Mouse (Mus musculus) heart, adult 11 months (tissue): Measurements from ENCODE around the gene Uts2b.
"Not testable (repeated sequence)": the region's sequence is repeated elsewhere in the genome, so short reads cannot be mapped to it uniquely, and the experiment has no call there.

Experiments
- DNase-seq: peaks from one replicate; pipeline ENCODE4 v3.0.0; 2022

Gene Uts2b

DNA sequence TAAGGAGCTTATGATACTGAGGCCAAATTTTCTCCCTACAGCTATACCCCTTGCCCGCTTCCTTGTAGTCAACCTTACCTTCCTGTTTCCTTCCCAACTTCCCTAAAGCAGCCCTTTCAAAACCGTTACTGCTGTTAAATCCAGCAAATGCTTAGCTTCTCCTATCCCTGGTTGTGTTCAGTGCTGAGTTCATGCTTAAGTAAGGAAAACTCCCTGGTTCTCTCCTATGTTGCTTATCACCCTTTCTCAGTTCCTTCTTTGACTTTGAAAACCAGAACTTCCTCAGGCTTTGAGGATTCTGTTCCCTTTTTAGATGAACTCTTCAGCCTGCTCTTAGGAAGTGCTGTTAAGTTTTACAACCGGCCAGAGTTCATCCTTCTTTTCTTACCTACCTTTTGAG is 4.1 kb upstream of the Uts2b start:
- DNase-seq, result peak; percentile 94

DNA sequence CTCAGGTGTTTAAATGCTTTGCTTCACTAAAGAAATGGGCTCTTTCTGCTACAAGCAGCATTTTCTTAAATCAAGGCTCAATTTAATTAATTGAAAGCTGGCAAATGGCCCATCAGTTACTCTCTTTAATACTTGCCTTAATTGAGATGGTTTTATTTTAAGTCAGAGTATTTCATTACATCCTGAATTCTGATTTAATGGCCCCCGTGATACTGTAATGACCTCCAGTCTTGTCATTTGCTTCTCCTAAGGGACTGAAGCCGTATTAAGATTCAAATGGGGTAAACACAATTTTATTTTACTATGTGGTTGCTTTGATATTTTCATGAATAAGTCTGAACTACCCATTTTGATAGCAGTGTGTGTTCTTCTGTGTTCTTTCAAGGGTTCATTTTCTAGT is 661 bp upstream of the Uts2b start:
- DNase-seq, result no peak

DNA sequence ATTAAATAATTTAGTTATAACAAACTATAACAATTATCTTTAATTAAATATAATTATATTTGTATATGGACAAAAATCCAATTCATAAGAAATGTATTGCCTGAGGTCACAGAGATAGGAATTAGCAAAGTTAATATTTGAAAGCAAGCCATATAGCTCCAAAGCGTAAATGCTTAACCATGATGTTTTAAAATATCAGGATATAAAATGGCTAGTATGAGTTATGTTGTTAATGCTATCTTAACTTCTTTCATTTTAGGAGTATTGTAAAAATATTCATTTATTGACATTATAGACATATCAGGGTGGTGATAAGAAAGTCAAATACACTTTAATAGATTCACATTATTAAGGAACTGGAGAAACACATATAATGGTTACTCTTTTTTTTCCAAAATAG is 10.0 kb downstream of the Uts2b start:
- DNase-seq, result no peak

DNA sequence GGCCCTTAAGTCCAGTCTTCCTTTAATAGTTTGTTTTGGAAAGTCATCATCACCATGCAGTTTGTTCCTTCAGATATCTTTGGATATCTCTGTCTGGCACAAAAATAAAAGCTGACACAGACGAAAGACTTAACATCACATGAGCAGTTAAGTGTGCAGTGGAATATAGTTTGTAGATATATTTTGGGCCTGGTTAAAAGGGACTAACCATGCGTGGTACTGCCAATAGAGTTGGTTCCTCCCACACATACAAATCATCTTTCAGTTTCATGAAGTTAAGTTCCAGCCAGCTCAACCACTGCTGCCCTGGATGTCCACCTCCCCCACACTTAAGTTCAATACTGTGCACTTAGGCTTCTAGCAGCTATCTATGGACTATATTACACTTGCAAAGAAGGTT is 15.6 kb downstream of the Uts2b start:
- DNase-seq, result no peak

DNA sequence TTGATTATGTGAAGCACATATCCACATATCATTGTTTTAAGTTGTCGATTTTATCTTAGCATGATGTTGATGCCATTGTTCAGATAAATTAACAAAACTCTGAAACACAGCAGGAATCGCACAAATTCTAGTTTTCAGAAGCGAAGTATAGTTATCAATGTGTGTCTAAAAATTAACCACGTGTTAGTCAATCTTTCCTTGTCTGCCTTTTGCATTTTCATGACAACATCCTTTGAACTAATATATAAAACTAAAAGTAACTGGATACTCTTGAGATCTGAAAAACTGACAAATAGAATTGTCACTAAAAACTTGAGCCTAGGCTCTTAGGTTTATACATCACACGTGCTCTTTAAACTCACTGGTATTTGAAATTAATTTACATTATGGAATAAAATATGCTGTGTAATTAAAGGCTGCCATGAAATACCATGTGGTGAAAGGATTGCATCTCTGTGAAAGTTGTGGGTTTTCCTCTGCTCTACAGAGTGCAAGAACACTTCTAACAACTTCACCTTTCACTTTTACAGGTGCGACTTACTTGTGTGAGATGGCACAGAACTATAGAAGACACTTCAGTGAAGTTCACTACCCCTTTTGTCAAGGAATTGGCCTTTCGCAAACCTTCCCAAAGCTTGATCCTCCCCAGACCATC is 20.0 kb downstream of the Uts2b start:
- no peak for DNase-seq

DNA sequence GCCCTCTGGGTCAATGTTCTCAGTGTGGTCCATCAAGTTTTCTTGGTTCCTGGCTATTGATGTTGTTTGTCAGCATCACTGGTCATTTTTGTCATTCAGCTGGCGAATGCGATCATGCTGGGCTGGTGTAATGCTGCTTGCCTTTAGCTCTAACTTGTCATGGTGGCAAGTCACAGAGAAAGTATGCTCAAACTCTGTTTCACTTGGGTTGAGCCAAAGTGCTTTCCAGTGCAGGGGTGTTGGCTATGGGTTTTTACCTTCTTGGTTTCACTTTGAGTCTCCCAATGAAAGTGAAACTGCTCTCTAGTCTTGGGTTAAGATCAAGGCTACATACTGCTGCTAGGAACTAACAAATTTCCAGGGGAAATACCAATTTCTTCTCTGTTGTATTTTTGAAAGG is 20.8 kb downstream of the Uts2b start:
- DNase-seq, result no peak

DNA sequence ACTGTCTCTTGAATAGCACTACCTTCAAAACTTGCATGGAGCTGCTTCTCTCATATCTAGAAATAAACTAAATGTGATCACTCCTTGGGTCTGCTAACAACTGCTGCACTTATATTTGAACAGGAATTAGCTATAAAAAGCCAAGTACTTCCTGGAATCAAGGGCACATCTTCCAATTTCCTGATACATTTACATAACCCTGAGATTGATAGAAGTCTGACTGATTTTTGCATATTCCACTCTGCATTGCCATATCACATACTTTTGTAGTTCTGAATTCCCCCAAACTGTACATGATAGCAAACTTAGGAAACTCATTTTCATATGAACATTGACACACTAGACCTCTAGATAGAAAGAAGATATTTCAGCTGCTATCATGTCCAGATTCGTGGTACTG is 21.7 kb downstream of the Uts2b start:
- no peak for DNase-seq

DNA sequence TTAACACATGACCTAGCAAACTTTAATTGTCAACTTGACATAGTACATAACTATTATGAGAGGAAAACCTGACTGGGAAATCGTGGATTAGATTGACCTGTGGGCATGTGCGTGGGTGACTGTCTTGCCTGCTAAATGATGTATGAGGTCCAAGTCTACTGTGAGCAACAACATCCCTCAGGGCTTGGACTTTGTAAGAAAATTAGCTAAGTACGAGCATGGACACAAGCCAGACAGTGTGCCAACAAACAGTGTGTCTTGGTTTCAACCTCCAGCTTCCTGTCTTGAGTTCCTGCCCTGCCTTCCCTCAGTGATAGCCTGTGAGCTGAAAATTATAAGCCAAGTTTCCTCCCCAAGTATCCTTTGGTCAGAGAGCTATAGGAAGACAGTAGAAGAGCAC is 22.5 kb downstream of the Uts2b start:
- no peak for DNase-seq

DNA sequence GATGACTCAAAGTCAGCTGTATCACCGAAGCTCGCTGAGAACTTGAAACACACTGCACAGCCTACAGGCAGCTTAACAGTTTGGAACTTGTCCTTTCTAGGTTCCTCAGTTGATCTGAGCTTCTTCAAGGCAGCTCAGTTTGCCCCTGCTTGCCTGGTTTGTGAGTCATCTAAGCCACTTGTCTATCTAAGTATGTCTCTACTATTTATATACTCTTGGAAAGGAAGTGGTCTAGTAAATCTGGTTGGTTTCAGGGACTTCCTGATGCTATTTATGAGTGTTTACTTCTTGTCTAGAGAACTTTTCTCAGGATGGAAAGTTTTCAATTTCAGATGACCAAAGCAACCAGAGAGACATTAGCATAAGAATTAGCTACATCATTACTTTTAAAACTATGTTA is 43.6 kb downstream of the Uts2b start:
- no peak for DNase-seq

DNA sequence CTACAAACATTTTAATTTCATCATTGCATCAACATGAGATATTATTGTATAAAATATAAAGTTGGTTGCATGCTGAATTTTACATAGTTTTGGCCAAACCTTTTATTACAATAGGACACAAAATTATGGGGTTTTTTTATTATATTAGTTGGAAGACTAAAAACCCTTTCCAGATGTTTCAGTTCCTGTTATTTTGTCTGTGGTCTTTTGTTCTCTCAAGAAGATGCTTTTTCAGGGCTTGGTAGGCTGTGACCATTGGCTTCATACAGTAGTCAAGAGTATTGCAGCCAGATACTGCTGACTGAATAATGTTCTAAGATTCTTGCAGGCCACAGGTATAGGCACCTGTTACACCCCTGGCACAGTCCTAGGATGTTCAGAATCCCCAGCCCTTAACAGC is 48.0 kb downstream of the Uts2b start:
- peak; percentile 59 for DNase-seq

DNA sequence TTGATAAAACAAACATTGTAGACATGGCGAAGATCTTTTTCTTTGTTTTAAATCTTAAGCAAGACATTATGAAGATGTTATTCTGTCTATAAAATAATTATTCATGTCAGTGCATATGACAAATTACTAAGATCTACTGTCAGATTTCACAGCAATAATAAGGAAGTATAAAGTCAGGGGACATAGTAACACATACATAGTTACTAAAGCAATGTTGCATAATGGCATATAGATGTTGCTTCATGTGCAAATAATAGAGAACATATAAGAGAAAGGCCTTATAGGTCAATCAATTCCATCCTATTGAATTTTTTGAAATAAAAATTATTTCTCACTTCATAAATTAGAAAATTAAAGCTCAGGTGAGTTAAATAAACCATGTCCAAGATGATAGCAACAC is 50.9 kb downstream of the Uts2b start:
- DNase-seq, result no peak

DNA sequence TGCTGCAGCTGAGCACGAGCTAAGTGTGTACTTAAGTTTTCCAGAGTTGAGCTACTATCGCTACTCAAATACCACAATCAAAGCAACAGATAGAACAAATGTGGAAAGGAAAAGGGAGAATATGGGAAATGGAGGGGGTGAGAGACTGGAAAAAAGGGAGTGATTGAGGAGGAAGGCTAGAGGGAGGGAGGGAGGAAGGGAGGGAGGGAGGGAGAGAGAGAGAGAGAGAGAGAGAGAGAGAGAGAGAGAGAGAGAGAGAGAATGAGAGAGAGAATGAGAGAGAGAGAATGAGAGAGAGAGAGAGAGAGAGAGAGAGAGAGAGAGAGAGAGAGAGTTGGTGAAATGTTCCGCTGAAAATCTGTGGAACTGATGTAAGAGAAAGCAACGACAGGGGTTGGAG is 62.9 kb downstream of the Uts2b start, which contains the start of gene Ostn:
Gene Ostn, plus strand, starts transcription at position 301 of the 400 bp plus-strand sequence.
- DNase-seq, result not testable (repeated sequence)
